In genomic region chr15:97847866-97848265, GRCm38 (mm10) we compare ENCODE assay signal across 20 mouse cellular contexts.
"Had no signal": no experiment of that assay in that cellular context is flagged by ENCODE, and none has a peak within 500 bp of the region (broad histone marks: within the 10 kb centered on the region; RNA-seq: fewer than 3 reads in every experiment).

No protein-coding gene starts in this region.

- H3K4me3 ChIP-seq: layer of hippocampus, adult 2 months; limb, embryonic 10.5 days; limb, embryonic 13.5 days; lung, embryonic 15.5 days; megakaryocyte, embryonic 14.5 days; midbrain, embryonic 15.5 days; myocyte; neural tube, embryonic 13.5 days had no signal

- H3K36me3 ChIP-seq: limb, embryonic 10.5 days; limb, embryonic 13.5 days; lung, embryonic 15.5 days; midbrain, embryonic 15.5 days; neural tube, embryonic 13.5 days had no signal

- H3K27ac ChIP-seq: kidney, postnatal 0 days; layer of hippocampus, adult 2 months; limb, embryonic 10.5 days; limb, embryonic 13.5 days; lung, embryonic 15.5 days; midbrain, embryonic 15.5 days; neural tube, embryonic 13.5 days had no signal

- H3K4me2 ChIP-seq: limb, embryonic 13.5 days; lung, embryonic 15.5 days; midbrain, embryonic 11.5 days; midbrain, embryonic 15.5 days; neural tube, embryonic 13.5 days had no signal

- DNase-seq: kidney, adult 2 months; kidney, postnatal 25 days; layer of hippocampus, adult 9-11 months; lung, postnatal 10 days; lung, postnatal 36 days; retina, postnatal 1 day; thymus, adult 2 months; thymus, postnatal 14 days; thymus, postnatal 4 days had no signal

- H3K9ac ChIP-seq: limb, embryonic 13.5 days; lung, embryonic 15.5 days; midbrain, embryonic 15.5 days; neural tube, embryonic 13.5 days had no signal

- H3K9me3 ChIP-seq: limb, embryonic 10.5 days; limb, embryonic 13.5 days; lung, embryonic 15.5 days; midbrain, embryonic 15.5 days; neural tube, embryonic 13.5 days had no signal

- H3K4me1 ChIP-seq: limb, embryonic 13.5 days had no signal

- H3K27me3 ChIP-seq: limb, embryonic 13.5 days; lung, embryonic 15.5 days; midbrain, embryonic 15.5 days; neural tube, embryonic 13.5 days had no signal

- ATAC-seq: intestine, postnatal 0 days; midbrain, embryonic 15.5 days had no signal
